Mouse (Mus musculus) bone marrow macrophage, adult 2 months (primary cell): Measurements from ENCODE around the gene Hps6. TPM values are rescaled to one million over a fixed set of nuclear protein-coding genes. Genes with fewer than 3 reads are reported as not detected.

Experiments used
- H3K27ac ChIP-seq: 2 replicates; pipeline ENCODE4 v1.5.1; 2012; ENCODE audit warnings: low read depth, low read length; ENCODE audit not compliant: insufficient read depth
- H3K4me1 ChIP-seq: 2 replicates; pipeline ENCODE4 v1.6.1; 2012; ENCODE audit warnings: low read length; ENCODE audit not compliant: control insufficient read depth, insufficient read depth
- H3K4me3 ChIP-seq: 2 replicates; pipeline ENCODE4 v1.5.1; 2012; ENCODE audit warnings: mild to moderate bottlenecking, low read length, moderate library complexity; ENCODE audit not compliant: insufficient read depth
- CTCF ChIP-seq: IDR thresholded peaks from 2 replicates; pipeline ENCODE4 v1.5.1; 2012; ENCODE audit warnings: low read depth, mild to moderate bottlenecking, low read length, moderate library complexity
- POLR2A ChIP-seq: IDR thresholded peaks from 2 replicates; pipeline ENCODE4 v1.6.1; 2012; ENCODE audit warnings: mild to moderate bottlenecking, low read depth, low read length, borderline replicate concordance
- polyA plus RNA-seq: library from polyadenylated mRNA; stranded (reverse); fragments of >200 nt; gene quantifications from 2 replicates; pipeline ENCODE4 v1.2.4, GENCODE M21; 2012; ENCODE audit not compliant: missing spikeins, insufficient read depth, insufficient read length

Hps6 gene
- polyA plus RNA-seq, 1 experiment = 6.7 TPM

- Histone ChIP-seq H3K27ac (no peak overlapping the region), H3K4me3 (peak overlapping the region; percentile 70), H3K4me1 (peaks cover 32% of the 10 kb centered on the region)
Observed at GRCm38 (mm10) chr19:46037925-46038850, 34.9 kb downstream of the Hps6 start.

GRCm38 (mm10) chr19:46038851-46039260 lies 35.5 kb downstream of the Hps6 start:
- no peak overlapping the region for H3K27ac ChIP-seq
- TF ChIP-seq CTCF (no peak), POLR2A (no peak)
- peak overlapping the region; percentile 70 for H3K4me3 ChIP-seq
- peaks cover 35% of the 10 kb centered on the region for H3K4me1 ChIP-seq

More at GRCm38 (mm10) chr19:46037925-46038850, 34.9 kb downstream of the Hps6 start:
- TF ChIP-seq POLR2A (no peak), CTCF (no peak)

GRCm38 (mm10) chr19:46039478-46039877 lies 36.2 kb downstream of the Hps6 start:
- peaks cover 35% of the 10 kb centered on the region for H3K4me1 ChIP-seq
- TF ChIP-seq POLR2A (no peak), CTCF (no peak)
- peak overlapping the region; percentile 62 for H3K4me3 ChIP-seq
- peak overlapping the region; percentile 89 for H3K27ac ChIP-seq

- Histone ChIP-seq H3K4me3 (peak overlapping the region; percentile 62), H3K27ac (peak overlapping the region; percentile 89), H3K4me1 (peaks cover 35% of the 10 kb centered on the region)
- TF ChIP-seq POLR2A = no peak
- no peak for TF ChIP-seq CTCF
Observed at GRCm38 (mm10) chr19:46040149-46040902, 37.0 kb downstream of the Hps6 start.

- Histone ChIP-seq H3K4me3 (peak overlapping the region; percentile 85), H3K4me1 (peaks cover 42% of the 10 kb centered on the region), H3K27ac (peak overlapping the region; percentile 75)
- TF ChIP-seq CTCF = no peak
- no peak for TF ChIP-seq POLR2A
Observed at GRCm38 (mm10) chr19:46041299-46041932, 38.1 kb downstream of the Hps6 start.

- Histone ChIP-seq H3K4me1 (peaks cover 41% of the 10 kb centered on the region), H3K27ac (peak overlapping the region; percentile 75), H3K4me3 (peak overlapping the region; percentile 85)
- TF ChIP-seq CTCF (no peak), POLR2A (no peak)
Observed at GRCm38 (mm10) chr19:46041933-46042475, 38.7 kb downstream of the Hps6 start.

- Histone ChIP-seq H3K27ac (peak overlapping the region; percentile 75), H3K4me3 (peak overlapping the region; percentile 85), H3K4me1 (peaks cover 39% of the 10 kb centered on the region)
- TF ChIP-seq CTCF = no peak
- no peak for TF ChIP-seq POLR2A
Observed at GRCm38 (mm10) chr19:46042476-46043011, 39.2 kb downstream of the Hps6 start.

GRCm38 (mm10) chr19:46043380-46043779 lies 40.1 kb downstream of the Hps6 start:
- TF ChIP-seq POLR2A = no peak
- no peak for TF ChIP-seq CTCF
- Histone ChIP-seq H3K27ac (peak overlapping the region; percentile 75), H3K4me1 (peaks cover 31% of the 10 kb centered on the region), H3K4me3 (peak overlapping the region; percentile 85)

- peak within 1 kb of the TSS; percentile 80 for H3K27ac ChIP-seq
- peaks cover 30% of the 10 kb centered on the region for H3K4me1 ChIP-seq
- TF ChIP-seq CTCF = no peak
- TF ChIP-seq POLR2A = no peak
- peak within 1 kb of the TSS; percentile 85 for H3K4me3 ChIP-seq
Observed at GRCm38 (mm10) chr19:46044271-46044992, 41.1 kb downstream of the Hps6 start, which contains the start of gene Pprc1. Gene Pprc1 (plus strand): TSS chr19:46044886.
